Mouse (Mus musculus): ENCODE results near the gene Car11.
A peak's percentile ranks its signal among the peaks of the same experiment; 100 is the strongest.

The Car11 gene

GRCm38 (mm10) chr7:45711316-45712021, 11.8 kb downstream of the Car11 start:
- no peak for DNase-seq

- peak in 1 of 2 experiments; percentile 14 for DNase-seq
Measured at GRCm38 (mm10) chr7:45712022-45712757, 12.5 kb downstream of the Car11 start.

- no peak for DNase-seq
Measured at GRCm38 (mm10) chr7:45713396-45713795, 13.8 kb downstream of the Car11 start.

- DNase-seq: no peak
Measured at GRCm38 (mm10) chr7:45713881-45714520, 14.4 kb downstream of the Car11 start.

- DNase-seq: no peak
Measured at GRCm38 (mm10) chr7:45714630-45715089, 15.0 kb downstream of the Car11 start.

- DNase-seq: peak; percentile 98
Measured at GRCm38 (mm10) chr7:45715090-45715708, 15.6 kb downstream of the Car11 start, which contains the start of gene Rpl18. Rpl18 (plus strand) TSS chr7:45715457.

- peak in 1 of 2 experiments; percentile 22 for DNase-seq
Measured at GRCm38 (mm10) chr7:45715741-45716459, 16.3 kb downstream of the Car11 start.

- no peak for DNase-seq
Measured at GRCm38 (mm10) chr7:45716460-45716857, 16.8 kb downstream of the Car11 start.

- DNase-seq: no peak
Measured at GRCm38 (mm10) chr7:45716952-45717917, 17.6 kb downstream of the Car11 start.

GRCm38 (mm10) chr7:45717918-45718297, 18.3 kb downstream of the Car11 start, which contains the start of gene Sphk2:
Sphk2 (minus strand) TSS chr7:45718002.
- peak; percentile 95 to 96 for DNase-seq

GRCm38 (mm10) chr7:45718331-45718730, 18.7 kb downstream of the Car11 start:
- DNase-seq: no peak

- DNase-seq: no peak
Measured at GRCm38 (mm10) chr7:45719180-45719579, 19.5 kb downstream of the Car11 start.

GRCm38 (mm10) chr7:45719738-45720412, 20.2 kb downstream of the Car11 start:
- DNase-seq: no peak

GRCm38 (mm10) chr7:45720413-45721233, 21.0 kb downstream of the Car11 start, which contains the start of gene Fam83e:
Fam83e (plus strand) TSS chr7:45721212.
- DNase-seq: no peak

GRCm38 (mm10) chr7:45721234-45721571, 21.6 kb downstream of the Car11 start:
- DNase-seq: no peak

- DNase-seq: no peak
Measured at GRCm38 (mm10) chr7:45721642-45722347, 22.2 kb downstream of the Car11 start.

GRCm38 (mm10) chr7:45722348-45722713, 22.7 kb downstream of the Car11 start:
- no peak for DNase-seq

GRCm38 (mm10) chr7:45723301-45723700, 23.7 kb downstream of the Car11 start:
- no peak for DNase-seq

GRCm38 (mm10) chr7:45723781-45724180, 24.1 kb downstream of the Car11 start:
- no peak for DNase-seq

Measured in thymus, adult 18-20 months (tissue).